Mouse (Mus musculus) midbrain, embryonic 13.5 days (tissue): Measurements from ENCODE around the gene Timm13. TPM values are rescaled to one million over a fixed set of nuclear protein-coding genes. Genes with fewer than 3 reads are reported as not detected.

Experiments used
- ATAC-seq: fragments of 200-750 bp; cut with Nextera tagmentation; 2 replicates; pipeline ENCODE4 v1.8.0; 2017; ENCODE audit warnings: mild to moderate bottlenecking, moderate TSS enrichment, moderate library complexity
- H3K27ac ChIP-seq: fragments of 300-500 bp; sonication (generic); 2 replicates; pipeline ENCODE4 v1.5.1; 2015; ENCODE audit warnings: inconsistent platforms, mild to moderate bottlenecking, moderate library complexity
- H3K27me3 ChIP-seq: fragments of 300-500 bp; sonication (generic); 2 replicates; pipeline ENCODE4 v1.6.1; 2015; ENCODE audit warnings: mild to moderate bottlenecking, inconsistent platforms
- H3K36me3 ChIP-seq: fragments of 300-500 bp; sonication (generic); 2 replicates; pipeline ENCODE4 v1.6.1; 2015; ENCODE audit warnings: mild to moderate bottlenecking, inconsistent platforms
- H3K4me1 ChIP-seq: fragments of 300-500 bp; sonication (generic); replicated peaks from 2 replicates; pipeline ENCODE4 v1.6.1; 2015; ENCODE audit warnings: inconsistent platforms
- H3K4me2 ChIP-seq: fragments of 300-500 bp; sonication (generic); replicated peaks from 2 replicates; pipeline ENCODE4 v1.6.1; 2015; ENCODE audit warnings: moderate library complexity, mild to moderate bottlenecking, inconsistent platforms
- H3K4me3 ChIP-seq: fragments of 300-500 bp; sonication (generic); replicated peaks from 2 replicates; pipeline ENCODE4 v1.5.1; 2015; ENCODE audit warnings: mild to moderate bottlenecking, inconsistent platforms
- H3K9ac ChIP-seq: fragments of 300-500 bp; sonication (generic); replicated peaks from 2 replicates; pipeline ENCODE4 v1.6.1; 2015; ENCODE audit warnings: mild to moderate bottlenecking, inconsistent platforms
- H3K9me3 ChIP-seq: fragments of 300-500 bp; sonication (generic); 2 replicates; pipeline ENCODE4 v1.6.1; 2016; ENCODE audit warnings: mild to moderate bottlenecking, inconsistent platforms
- WGBS: fragments of 180-500 bp; shearing (Covaris S2); methylation state at CpG from one replicate; pipeline ENCODE4 v1.1.7; 2015; 5-methylcytosine and 5-hydroxymethylcytosine counted together
- polyA plus RNA-seq: library from polyadenylated mRNA; unstranded; fragments of >200 nt; fragmentation: Nextera tagmentation; extraction: Ambion mirVana; gene quantifications from 2 replicates; pipeline ENCODE4 v1.2.1, GENCODE M21; 2015

Gene Timm13
- polyA plus RNA-seq, 1 experiment from 2014 or later = 331 TPM

- Histone ChIP-seq H3K9ac (peak within 1 kb of the TSS; percentile 95), H3K4me2 (peak within 1 kb of the TSS; percentile 100), H3K9me3 (no peaks in the 10 kb centered on the region), H3K36me3 (peaks cover 33% of the 10 kb centered on the region), H3K4me1 (peaks cover 42% of the 10 kb centered on the region), H3K27me3 (no peaks in the 10 kb centered on the region), H3K27ac (peak within 1 kb of the TSS; percentile 67), H3K4me3 (peak within 1 kb of the TSS; percentile 93)
- ATAC-seq = peak; percentile 83
- under 1% methylated on average over 77 of the region's 81 CpGs for WGBS
These were observed 45.6 kb downstream of the Timm13 start, which contains the start of the genes Lsm7 and Sppl2b for GRCm38 (mm10) chr10:80854913-80855748. Gene Lsm7, minus strand, starts transcription at chr10:80855209. Gene Sppl2b, plus strand, starts transcription at chr10:80855275.

Other genes starting within 250 kb of the Timm13 start
- 60.9 and 80.6 TPM in 2 replicates for gene Btbd2, start 243.9 kb downstream of the Timm13 start, polyA plus RNA-seq
- gene Mknk2, start 222.9 kb downstream of the Timm13 start, polyA plus RNA-seq = 49.6 and 60.1 TPM in 2 replicates
- 58.3 and 58.5 TPM in 2 replicates for gene Mob3a, start 199.0 kb downstream of the Timm13 start, polyA plus RNA-seq
- gene Izumo4, start 198.8 kb downstream of the Timm13 start, polyA plus RNA-seq = 37.8 and 39.2 TPM in 2 replicates
- 94.5 and 96.3 TPM in 2 replicates for gene Ap3d1, start 158.7 kb downstream of the Timm13 start, polyA plus RNA-seq
- 19.3 and 23.3 TPM in 2 replicates for gene Dot1l, start 145.8 kb downstream of the Timm13 start, polyA plus RNA-seq
- gene Sf3a2, start 102.8 kb downstream of the Timm13 start, polyA plus RNA-seq = 64.1 and 64.9 TPM in 2 replicates
- 131 and 150 TPM in 2 replicates for gene Plekhj1, start 102.3 kb downstream of the Timm13 start, polyA plus RNA-seq
- not detected in 2 replicates for gene Amh, start 95.7 kb downstream of the Timm13 start, polyA plus RNA-seq
- 0.28 and 0.43 TPM in 2 replicates for gene Jsrp1, start 87.5 kb downstream of the Timm13 start, polyA plus RNA-seq
- 1,319 and 1,425 TPM in 2 replicates for gene Oaz1, start 74.3 kb downstream of the Timm13 start, polyA plus RNA-seq
- 1.5 and 1.9 TPM in 2 replicates for gene Lingo3, start 56.9 kb downstream of the Timm13 start, polyA plus RNA-seq
- 249 and 254 TPM in 2 replicates for gene Lsm7, start 45.8 kb downstream of the Timm13 start, polyA plus RNA-seq
- gene Sppl2b, start 45.7 kb downstream of the Timm13 start, polyA plus RNA-seq = 56.9 and 61.1 TPM in 2 replicates
- gene Tmprss9, start 29.1 kb downstream of the Timm13 start, polyA plus RNA-seq = 0.15 and 0.31 TPM in 2 replicates
- 46.9 and 48.2 TPM in 2 replicates for gene Lmnb2, start 17.3 kb upstream of the Timm13 start, polyA plus RNA-seq
- gene Gadd45b, start 29.1 kb upstream of the Timm13 start, polyA plus RNA-seq = 4.0 and 4.9 TPM in 2 replicates
- 10.4 and 10.9 TPM in 2 replicates for gene Gng7, start 114.0 kb upstream of the Timm13 start, polyA plus RNA-seq
- gene Diras1, start 124.7 kb upstream of the Timm13 start, polyA plus RNA-seq = 30.9 and 34.3 TPM in 2 replicates
- 43.5 and 45.7 TPM in 2 replicates for gene Slc39a3, start 136.5 kb upstream of the Timm13 start, polyA plus RNA-seq
- gene Sgta, start 159.2 kb upstream of the Timm13 start, polyA plus RNA-seq = 316 and 322 TPM in 2 replicates
- 44.9 and 48.5 TPM in 2 replicates for gene Thop1, start 169.1 kb upstream of the Timm13 start, polyA plus RNA-seq
- gene Creb3l3, start 197.9 kb upstream of the Timm13 start, polyA plus RNA-seq = 0.12 and 0.20 TPM in 2 replicates
- gene Map2k2, start 204.9 kb upstream of the Timm13 start, polyA plus RNA-seq = 220 and 243 TPM in 2 replicates
- 13.2 and 15.2 TPM in 2 replicates for gene Zbtb7a, start 234.3 kb upstream of the Timm13 start, polyA plus RNA-seq